Mouse (Mus musculus) neural tube, embryonic 10.5 days (tissue): Measurements from ENCODE around the gene Insm1.

Source experiments
- DNase-seq: peaks from one replicate; pipeline ENCODE4 v3.0.0-alpha.2; 2017; ENCODE audit warnings: low spot score; ENCODE audit errors: extremely low spot score

Insm1 gene

DNA sequence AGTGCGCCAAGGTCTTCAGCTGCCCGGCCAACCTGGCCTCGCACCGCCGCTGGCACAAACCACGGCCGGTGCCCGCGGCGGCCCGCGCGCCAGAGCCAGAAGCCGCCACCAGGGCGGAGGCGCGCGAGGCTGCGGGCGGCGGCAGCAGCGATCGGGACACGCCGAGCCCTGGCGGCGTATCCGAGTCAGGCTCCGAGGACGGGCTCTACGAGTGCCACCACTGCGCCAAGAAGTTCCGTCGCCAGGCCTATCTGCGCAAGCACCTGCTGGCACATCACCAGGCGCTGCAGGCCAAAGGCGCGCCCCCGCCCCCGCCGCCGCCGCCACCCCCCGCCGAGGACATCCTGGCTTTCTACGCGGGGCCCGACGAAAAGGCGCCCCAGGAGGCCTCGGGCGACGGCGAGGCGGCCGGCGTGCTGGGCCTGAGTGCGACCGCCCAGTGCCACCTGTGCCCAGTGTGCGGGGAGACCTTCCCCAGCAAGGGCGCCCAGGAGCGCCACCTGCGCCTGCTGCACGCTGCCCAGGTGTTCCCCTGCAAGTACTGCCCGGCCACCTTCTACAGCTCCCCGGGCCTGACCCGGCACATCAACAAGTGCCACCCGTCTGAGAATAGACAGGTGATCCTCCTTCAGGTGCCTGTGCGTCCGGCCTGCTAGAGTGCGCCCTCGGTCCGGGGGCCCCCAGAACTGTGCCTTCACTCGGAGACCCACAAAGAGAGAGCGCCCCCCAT lies 1.6 kb downstream of the Insm1 start:
- no peak for DNase-seq

DNA sequence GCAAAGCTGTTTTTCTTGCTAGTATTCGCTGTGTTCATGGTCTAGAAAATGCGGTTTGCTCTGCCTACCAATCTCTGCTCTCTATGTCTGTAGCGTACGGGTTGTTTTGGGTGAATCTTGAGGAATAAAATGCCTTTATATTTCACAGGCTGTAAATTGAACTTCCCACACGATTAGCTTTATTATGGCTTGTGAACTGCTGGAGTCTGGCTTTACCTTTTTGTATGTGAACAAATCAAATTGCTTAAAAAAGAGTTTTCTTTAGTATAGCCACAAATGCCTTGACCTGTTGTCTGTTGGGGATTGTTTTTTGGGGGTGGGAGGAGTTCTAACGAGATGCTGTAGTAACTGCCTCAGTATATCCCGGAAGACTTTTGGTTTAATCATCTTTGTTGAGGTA lies 2.4 kb downstream of the Insm1 start:
- DNase-seq: no peak

DNA sequence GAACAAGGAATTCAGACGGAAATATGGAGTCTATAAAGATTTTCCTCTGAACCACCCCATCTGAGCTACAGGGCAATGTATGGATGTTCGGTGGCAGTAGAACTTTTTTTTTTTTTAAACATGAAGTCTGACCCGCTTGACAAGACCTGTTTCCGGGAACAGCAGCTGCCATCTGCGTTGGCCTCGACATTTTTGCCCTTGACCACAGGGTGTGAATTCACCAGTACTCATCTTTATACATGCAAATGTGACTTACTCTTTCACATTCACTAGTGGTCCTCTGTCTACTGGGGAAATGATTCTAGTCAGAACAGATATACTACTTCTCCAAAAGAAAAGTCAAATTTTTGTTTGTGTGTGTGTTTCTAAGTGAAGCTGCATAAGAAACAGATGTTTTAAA lies 4.1 kb downstream of the Insm1 start:
- DNase-seq: no peak

DNA sequence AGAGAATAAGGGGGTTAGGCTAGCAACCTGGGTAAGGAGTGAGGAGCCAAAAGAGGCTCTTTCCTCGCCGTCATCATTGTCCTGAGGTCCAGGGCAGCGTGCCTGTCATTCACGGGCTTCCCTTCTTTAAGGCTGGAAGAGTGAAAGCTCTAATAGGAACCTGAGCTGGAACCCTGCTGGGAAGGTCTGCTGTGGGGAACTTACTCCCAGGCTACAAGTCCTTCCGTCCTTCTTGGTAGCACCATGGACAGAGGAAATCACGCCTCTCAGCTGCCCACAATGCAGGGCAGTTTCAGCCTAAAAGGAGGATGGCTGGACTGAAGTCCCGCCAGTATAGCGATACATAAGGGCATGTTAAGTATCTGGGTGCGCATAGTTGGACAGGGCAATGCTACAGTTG lies 4.8 kb downstream of the Insm1 start:
- peak; percentile 64 for DNase-seq

DNA sequence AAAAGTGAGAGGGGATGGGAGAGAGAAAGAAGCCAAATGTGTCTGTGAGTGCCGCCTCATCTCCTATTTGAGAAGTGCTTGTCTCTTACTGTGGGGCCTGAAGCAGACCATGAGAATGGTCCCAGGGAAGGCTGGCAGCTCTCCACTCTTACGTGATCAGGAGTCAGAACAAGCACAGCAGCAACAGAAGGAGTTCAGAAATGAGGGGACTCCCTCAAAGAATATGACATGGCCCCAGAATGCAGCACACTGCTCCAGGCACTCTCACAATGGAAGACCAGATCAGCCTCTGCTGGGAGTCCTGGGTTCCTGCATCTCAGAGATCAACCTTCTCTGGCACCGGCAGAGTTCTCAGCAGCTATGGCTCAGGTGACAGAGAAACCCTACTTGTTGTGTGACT lies 5.9 kb downstream of the Insm1 start:
- no peak for DNase-seq

DNA sequence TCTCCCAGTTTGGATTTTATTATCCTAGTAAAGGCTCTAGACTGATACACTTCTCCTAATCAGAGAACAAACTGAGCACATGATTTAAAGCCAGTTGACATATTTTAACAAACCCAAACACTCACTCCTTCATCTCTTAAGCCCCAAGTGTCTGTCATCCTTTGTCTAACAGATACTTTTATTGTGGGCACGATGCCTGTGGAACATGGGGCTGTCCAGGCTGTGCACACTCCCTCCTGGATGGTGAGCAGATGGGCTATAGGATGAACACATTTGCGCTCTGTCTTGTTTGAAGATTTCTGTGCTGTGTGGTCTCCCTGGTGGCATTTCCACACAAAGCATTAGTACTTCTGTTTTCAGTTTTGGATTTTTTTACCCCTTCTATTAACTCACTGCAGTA lies 6.7 kb downstream of the Insm1 start:
- DNase-seq: no peak

DNA sequence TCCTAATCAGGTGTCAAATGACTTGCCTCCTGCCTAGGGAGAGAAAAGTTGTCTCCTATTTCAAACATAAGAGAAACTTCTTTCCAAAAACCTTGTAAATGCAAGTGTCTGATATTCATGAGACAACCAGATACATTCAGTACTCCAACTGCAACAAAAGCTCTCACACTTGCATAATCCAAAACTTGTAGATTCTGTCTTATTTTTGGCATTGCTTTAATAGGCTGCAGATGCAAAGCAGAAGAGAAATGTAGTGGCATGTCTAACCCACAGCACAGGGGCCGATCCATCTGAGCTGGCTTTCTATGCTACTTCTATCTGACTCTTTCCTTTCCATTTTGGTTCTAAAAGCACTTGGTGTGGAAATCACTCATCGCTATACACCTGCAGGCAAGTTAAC lies 9.8 kb downstream of the Insm1 start:
- DNase-seq: no peak

DNA sequence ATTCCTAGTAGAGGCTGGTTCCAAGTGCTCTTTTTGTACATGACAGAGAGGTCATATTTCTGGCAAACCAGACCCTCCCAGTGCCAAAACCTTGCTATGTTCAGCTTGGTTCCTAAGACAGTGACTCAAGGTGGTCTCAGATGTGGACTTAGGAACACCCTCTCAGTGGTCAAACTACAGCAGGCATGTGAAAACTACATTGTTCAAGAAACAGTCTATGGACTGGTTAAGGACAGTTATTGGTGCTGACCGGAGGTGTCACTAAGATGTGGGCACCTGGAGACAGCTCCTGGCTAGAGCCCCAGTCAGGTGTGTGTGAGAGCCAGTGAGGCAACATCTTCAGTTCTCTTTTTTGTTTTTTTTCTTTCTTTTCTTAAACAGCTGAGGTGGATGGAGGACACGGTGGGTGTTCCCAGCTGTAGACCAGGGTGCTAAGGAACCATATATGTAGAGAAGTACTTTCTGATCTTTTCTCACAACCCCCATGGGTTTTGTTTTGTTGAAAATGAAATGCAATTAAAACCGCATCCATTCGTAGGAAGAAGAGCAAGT lies 17.6 kb downstream of the Insm1 start:
- no peak for DNase-seq

DNA sequence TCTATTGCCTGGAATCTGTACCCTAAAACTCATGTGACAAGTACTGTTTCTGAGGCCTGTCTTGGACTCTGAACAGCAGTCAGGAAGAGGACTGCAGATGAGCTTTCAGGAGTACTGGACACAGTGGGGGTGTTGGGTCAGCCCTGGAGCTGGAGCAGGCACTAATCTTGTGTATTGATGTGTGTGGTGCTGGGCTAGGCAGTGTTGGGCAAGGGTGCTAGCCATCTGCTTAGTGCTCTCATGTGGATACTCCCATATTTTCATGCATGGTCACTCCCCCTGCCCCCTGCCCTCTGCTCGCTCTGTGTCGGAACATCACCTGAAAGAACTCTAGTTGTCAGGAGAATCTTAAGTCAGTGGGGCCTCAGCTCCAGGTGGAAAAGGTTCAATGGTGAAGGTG lies 22.3 kb downstream of the Insm1 start:
- no peak for DNase-seq

DNA sequence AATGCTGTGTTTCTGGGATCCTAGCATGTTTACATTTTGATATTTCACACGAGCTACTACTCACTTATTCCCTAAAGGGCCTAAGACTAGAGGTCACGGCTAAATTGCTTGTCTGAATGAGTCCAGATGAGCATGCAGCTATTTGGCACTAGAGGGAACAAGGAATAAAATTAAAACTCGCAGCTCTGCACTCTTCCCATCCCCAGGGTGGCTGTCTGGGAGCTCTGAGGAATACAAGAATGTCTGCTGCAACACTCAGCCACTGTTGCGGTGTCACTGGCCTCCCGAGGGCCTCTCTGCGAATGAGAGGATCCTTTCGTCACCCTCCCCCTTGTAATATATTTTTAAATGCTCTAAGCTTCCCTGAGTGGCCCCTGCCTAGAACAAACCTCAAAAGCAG lies 23.7 kb downstream of the Insm1 start:
- DNase-seq: no peak

DNA sequence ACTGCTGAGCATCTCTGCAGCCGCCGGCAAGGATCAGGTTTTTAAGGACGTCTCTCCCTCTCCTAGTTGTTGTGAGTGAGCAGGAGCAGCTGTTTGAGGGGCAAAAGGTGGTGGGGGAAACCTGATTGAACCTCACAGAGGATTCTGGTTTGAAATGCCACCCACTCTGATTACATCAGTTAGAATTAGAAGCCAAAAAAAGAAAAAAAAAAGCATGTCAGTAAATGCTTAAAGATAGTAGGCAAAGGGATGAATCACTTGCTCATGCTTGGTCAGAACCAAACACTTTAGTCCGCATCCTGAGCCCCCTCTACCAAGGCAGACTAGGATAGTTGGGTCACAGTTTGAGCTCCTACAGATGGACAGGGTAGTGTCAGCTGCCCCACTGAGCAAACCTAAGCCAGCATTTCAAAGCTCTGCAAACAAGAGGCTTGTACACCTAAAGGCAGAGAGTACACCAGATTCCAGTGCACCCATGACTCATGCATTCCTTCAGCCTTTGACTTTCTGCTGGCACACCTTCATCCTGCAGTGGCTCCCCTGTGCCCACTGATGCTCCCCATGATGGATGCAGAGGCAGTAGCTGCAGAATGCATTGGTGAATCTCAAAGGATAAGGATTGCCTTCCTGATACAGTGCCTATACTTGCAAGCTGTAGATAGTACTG lies 24.8 kb downstream of the Insm1 start:
- no peak for DNase-seq

DNA sequence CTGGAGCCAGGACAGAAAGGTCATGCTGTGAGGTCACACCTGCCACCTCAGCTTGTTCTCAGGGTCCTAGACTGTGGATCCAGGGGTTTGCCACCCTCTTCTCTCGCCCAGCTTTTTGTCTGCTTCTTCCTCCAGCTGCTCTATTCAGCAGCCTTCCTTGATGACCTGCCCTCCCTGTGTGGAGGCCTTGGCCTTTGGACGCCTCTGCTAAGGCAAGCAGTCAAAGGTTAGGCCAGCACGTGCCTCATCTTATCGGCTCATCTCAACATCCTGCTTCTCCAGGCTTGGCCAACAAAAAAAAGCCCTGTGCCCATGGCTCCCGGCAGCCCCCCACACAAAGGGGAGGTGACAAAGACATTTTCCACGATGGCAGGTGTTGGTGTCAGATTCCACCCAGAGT lies 25.9 kb downstream of the Insm1 start:
- DNase-seq: no peak

DNA sequence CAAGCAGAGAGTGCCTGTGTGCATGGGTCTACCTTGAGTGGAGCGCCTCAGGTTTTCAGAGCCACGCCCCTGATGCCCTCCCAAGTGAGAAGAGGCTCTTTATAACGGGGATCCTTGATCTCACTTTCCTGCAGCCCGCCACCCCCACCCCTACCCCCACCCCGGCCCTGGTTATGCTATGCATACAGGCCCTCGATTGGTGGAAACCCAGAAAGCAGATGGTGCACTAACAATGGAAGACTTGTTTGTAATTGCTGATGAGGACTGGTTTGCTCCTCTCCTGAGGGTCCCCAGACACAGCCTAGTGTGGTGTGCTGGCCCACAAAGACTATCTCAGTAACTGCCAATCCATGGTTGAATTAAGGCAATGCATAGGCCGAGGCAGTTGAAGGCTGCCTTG lies 27.3 kb downstream of the Insm1 start:
- DNase-seq: no peak

DNA sequence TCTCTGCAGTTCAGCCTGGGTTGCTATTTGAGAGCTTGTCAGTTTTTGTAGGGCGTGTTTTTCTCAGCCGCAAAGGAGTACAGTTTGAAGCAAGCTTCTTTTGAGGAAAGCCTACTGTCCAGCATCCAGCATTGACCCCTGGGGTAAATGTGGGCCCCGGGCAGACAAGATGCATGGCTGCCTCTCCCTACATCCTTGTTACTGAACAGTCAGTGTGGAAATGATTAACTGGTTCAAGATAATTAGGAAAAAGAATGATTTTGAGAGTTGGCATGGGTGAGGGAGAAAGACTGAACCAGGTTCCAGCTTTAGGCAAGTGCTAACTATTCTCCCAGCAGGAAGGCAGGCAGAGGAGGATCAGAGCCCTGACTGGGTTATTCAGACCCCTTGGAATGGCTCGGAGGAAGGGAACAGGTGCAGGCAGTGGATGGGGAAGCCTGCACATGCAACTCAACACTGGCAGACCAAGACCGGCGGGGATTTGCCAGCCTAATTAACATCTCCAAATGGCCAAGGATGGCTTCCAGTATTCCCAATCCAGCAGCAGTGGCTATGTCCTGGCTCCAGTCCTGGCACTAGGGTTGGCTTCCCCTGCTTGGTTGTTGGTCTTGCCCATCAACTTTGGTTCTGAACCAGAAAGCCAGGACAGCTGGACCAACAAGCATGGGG lies 28.6 kb downstream of the Insm1 start:
- no peak for DNase-seq

DNA sequence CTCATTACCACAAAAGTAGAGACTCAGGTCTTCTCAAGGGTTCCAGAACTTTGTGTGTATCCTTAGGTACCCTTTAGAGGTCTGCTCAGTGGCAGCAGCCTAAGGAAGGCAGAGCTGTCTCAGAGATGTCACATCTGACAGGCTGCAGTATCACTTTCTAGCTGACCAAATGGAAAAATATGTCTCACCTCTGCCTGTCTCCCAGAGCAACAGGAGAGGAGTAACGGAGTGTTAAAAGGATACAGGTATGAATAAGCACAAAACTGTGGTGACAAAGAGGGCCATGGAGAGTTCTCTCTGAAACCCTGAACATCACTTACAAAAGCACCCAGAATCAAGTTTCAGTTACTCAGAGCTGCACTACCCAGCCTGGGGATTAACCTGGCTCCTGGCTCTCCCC lies 32.7 kb downstream of the Insm1 start:
- DNase-seq: no peak

DNA sequence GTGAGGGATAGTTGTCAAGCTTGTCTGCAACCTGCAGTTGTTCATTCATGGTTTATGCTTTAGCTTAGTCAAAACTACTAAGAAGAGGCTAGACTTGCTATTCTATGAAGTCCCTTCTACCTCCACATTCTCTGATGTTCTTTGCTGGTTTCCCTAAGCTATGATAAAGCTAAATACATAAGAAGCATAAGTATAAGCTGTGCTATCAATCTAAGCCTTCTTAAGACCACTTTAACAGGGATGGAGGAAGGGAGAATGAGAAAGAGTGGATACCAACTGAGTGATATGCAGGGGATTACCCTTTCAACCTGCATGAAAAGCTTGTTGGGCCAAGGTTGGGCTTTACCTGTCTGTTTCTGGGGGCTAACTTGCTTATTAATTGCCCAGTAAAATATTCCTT lies 33.9 kb downstream of the Insm1 start:
- DNase-seq: no peak

DNA sequence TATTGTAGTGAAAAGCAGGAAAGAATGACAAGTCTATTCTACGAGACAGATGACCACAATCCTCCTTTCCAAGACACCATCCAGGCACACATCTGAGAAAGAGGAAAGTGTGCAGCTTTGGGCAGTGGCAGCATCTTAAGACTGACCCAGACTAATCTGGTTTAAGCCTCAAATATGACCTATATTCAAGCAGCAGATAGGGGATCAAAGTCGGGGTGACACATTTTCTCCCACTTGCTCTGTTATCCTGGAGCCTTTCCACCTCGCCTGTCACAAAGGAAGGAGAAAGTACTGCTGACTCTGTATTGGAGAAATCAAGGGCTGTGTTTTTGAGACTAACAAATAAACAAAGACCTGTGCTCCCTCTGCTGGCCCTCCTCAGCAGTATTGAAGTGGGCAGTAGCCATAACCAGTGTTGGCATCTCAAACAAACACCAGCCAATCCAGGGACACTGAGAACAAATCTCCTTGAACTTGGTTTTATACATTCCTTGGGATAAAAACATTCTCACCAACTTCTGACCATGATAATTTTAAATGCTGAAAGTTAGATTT lies 34.7 kb downstream of the Insm1 start:
- no peak for DNase-seq

DNA sequence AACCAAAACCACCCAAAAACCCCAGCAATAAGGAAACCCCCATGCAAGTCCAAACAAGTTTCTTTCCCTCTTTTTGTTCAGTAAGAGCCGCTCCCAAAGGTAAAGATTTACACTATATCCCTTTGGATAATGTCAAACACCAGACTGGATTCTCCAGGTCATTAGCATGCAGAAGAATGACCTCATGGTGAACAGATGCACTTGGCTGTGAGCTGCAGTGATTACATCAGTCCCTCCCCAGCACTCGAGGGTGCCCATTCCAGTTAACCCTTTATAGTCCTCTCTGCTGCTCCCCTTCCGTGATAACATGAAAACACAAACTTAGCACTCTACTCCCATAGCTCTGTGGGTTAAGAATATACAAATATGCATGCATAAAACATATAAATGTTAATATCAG lies 35.3 kb downstream of the Insm1 start:
- no peak for DNase-seq

DNA sequence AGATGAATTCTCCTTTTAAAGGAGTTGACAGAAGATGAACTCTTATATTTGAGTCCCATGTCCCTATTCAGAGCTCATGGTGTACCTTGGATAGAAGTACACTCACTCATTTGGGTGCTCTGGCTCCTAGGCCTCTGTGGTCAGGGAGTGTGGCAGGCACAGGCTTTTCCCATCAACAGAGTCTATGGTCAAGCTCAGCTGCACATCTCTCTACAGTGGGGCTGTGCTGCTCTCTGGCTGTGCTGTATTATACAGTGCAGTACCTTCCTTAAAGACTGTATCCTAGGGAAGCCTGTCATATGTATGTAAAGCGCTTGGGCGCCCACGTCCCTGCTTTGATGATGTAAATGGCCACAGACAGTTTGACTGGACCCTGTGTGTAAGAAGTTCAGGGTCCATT lies 35.9 kb downstream of the Insm1 start:
- DNase-seq: no peak

DNA sequence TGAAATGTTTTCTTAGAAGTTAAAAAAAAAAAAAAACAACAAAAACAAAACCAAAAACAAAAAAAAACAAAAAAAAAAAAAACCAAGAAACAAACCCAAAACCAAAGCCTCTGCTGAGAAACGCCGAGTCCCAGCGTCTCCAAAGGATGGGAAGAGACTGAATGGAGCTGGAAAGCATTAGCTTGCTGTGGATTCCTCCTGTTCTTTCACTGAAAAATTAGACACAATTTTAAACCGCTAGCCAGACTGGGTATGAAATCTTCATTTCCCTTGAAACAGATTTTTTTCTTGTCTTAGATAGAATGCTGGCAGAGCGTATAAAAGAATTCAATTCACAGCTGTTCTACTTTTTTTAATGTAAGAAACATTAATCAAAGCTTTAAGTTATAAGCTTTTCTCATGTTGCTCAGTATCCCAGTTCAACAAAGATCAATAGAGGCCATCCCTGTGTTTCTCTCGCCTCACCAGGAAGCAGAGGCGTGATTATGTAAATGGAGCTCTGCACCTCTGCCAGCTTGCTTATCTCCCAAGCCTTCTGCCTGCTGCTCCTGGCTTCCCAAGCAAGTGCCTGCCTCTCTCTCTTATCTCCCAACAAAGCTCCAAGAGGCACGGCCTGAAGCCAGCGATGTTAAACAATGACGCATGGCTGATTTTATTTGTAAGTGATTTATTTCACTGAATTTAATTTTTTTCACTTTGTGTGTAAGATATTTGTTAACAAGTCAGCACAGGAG lies 37.2 kb downstream of the Insm1 start:
- DNase-seq: peak; percentile 24

DNA sequence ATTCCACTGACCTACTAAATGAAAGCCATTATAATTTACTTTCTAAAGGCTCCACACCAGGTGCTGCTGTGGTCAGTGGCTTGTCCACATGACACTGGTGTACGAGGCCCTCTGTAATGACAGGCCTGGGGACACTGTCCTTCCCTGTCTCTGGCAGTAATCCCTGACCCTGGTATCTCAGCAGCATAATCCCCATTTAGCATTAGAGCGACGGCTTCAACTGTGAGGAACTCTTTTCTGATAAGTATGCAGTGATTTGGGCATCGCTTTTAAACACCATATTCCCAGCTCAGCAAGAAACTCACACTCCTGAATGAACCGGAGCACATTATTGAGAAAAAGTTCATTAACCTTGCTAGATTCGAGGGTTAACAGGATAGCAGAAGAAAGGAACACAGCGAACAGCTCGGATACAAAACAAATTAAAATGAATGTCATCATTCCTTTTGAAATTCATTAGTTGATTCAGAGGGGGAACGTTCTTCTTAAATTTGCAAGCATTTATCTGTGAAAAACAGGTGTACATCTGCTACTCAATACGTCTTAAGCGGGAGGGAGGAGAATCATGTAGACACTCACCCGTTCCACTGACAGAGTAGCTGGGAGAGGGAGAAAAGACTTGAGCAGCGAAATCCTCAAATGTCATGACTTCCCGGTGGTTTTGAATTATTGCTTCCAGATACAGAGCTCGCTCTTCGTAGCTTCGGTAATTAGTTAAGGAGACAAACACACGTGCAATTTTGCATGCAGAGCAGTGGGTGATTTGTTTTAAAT lies 38.3 kb downstream of the Insm1 start:
- DNase-seq: no peak
